Mouse (Mus musculus) limb, embryonic 12.5 days (tissue): ENCODE results near the gene Psmd11. TPM values are rescaled to one million over a fixed set of nuclear protein-coding genes. Genes with fewer than 3 reads are reported as not detected.
"Not testable (repeated sequence)": the region's sequence is repeated elsewhere in the genome, so short reads cannot be mapped to it uniquely, and the experiment has no call there.

Source experiments
- ATAC-seq: fragments of 200-750 bp; cut with Nextera tagmentation; 2 replicates; pipeline ENCODE4 v1.8.0; 2017; ENCODE audit warnings: low read depth, moderate TSS enrichment; ENCODE audit not compliant: insufficient number of reproducible peaks, insufficient read depth, low FRiP score, low TSS enrichment
- H3K27ac ChIP-seq: fragments of 300-500 bp; sonication (generic); 2 replicates; pipeline ENCODE4 v1.5.1; 2016; ENCODE audit warnings: mild to moderate bottlenecking, moderate library complexity
- H3K27me3 ChIP-seq: fragments of 300-500 bp; sonication (generic); 2 replicates; pipeline ENCODE4 v1.6.1; 2016; ENCODE audit warnings: mild to moderate bottlenecking, moderate library complexity
- H3K36me3 ChIP-seq: fragments of 300-500 bp; sonication (generic); 2 replicates; pipeline ENCODE4 v1.6.1; 2016; ENCODE audit warnings: mild to moderate bottlenecking, moderate library complexity
- H3K4me1 ChIP-seq: fragments of 300-500 bp; sonication (generic); replicated peaks from 2 replicates; pipeline ENCODE4 v1.6.1; 2016
- H3K4me2 ChIP-seq: fragments of 300-500 bp; sonication (generic); 2 replicates; pipeline ENCODE4 v1.6.1; 2016; ENCODE audit warnings: mild to moderate bottlenecking, moderate library complexity
- H3K4me3 ChIP-seq: fragments of 300-500 bp; sonication (generic); replicated peaks from 2 replicates; pipeline ENCODE4 v1.5.1; 2016; ENCODE audit warnings: mild to moderate bottlenecking
- H3K9ac ChIP-seq: fragments of 300-500 bp; sonication (generic); replicated peaks from 2 replicates; pipeline ENCODE4 v1.6.1; 2016; ENCODE audit warnings: mild to moderate bottlenecking, moderate library complexity
- H3K9me3 ChIP-seq: fragments of 300-500 bp; sonication (generic); 2 replicates; pipeline ENCODE4 v1.6.1; 2016; ENCODE audit warnings: mild to moderate bottlenecking, moderate library complexity
- WGBS: fragments of 180-500 bp; shearing (Covaris S2); methylation state at CpG from one replicate; pipeline ENCODE4 v1.1.7; 2016; 5-methylcytosine and 5-hydroxymethylcytosine counted together
- polyA plus RNA-seq: library from polyadenylated mRNA; unstranded; fragments of >200 nt; fragmentation: Nextera tagmentation; extraction: Ambion mirVana; gene quantifications from 2 replicates; pipeline ENCODE4 v1.2.1, GENCODE M21; 2016

Psmd11 gene
- polyA plus RNA-seq, 1 experiment from 2014 or later = 325 TPM

DNA sequence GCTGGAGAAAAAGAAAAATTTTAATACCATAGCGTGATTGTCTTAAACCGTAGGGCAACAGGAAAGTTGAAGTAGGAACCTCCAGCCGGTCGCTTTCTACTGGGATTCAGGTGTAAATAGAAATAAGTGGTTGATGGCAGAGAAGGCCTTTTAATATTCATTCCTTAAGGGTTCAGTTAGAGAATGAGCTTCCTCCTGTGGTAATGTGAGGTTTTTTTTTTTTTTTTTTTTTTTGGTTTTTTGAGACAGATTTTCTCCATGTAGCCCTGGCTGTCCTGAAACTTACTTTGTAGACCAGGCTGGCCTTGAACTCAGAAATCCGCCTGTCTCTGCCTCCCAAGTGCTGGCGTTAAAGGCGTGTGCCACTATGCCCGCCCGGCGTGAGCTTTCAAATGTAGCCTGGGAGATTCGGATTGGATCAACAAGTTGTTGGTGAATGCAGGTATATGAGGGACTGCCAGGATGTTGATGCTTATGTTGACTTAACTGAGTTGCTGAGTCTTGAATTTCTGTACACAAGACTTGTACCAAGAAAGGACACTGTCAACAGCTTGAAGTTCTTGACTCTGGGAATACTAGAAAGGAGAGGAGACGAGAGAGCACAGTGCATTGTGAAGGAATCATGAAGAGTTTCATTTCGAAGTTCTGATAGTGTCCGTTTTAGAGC is 1.2 kb downstream of the Psmd11 start:
- Histone ChIP-seq H3K4me3 (peak overlapping the region; percentile 99), H3K36me3 (peaks cover 28% of the 10 kb centered on the region), H3K4me2 (peak overlapping the region; percentile 81), H3K9ac (peak overlapping the region; percentile 95), H3K9me3 (no peaks in the 10 kb centered on the region), H3K27ac (peak overlapping the region; percentile 89), H3K4me1 (peaks cover 7% of the 10 kb centered on the region), H3K27me3 (no peaks in the 10 kb centered on the region)
- no peak for ATAC-seq
- WGBS = 64% methylated on average over 14 of the region's 14 CpGs

DNA sequence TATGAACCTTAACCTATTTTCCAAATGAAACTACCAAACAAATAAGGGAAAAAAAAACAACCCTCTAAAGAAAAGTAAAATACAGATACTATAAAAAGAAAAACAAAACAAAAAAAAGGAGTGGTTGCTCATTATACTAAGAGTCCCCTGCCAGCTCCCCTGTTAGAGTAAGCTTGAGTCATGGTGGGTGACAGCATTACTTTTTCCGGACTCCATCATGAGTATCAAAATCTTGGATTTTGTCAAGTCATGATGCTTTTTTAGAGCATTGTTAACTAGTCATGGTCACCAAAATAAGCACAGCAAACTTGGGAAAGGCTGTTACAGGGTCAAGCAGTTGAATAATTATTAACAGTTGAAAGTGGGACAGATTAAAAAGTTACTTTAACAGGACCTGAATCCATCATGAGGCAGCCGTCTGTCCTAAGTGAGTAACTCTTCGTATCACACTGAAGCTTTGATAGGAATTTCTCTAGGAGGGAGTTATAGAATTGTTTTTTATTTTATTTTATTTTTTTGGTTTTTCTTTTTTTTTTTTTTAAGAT is 2.0 kb downstream of the Psmd11 start:
- Histone ChIP-seq H3K4me3 (no peak overlapping the region), H3K27ac (no peak overlapping the region), H3K9ac (no peak overlapping the region), H3K36me3 (peaks cover 34% of the 10 kb centered on the region), H3K9me3 (no peaks in the 10 kb centered on the region), H3K4me1 (peaks cover 7% of the 10 kb centered on the region), H3K27me3 (no peaks in the 10 kb centered on the region), H3K4me2 (no peak overlapping the region)
- no peak for ATAC-seq
- 98% methylated on average over 3 of the region's 3 CpGs for WGBS

DNA sequence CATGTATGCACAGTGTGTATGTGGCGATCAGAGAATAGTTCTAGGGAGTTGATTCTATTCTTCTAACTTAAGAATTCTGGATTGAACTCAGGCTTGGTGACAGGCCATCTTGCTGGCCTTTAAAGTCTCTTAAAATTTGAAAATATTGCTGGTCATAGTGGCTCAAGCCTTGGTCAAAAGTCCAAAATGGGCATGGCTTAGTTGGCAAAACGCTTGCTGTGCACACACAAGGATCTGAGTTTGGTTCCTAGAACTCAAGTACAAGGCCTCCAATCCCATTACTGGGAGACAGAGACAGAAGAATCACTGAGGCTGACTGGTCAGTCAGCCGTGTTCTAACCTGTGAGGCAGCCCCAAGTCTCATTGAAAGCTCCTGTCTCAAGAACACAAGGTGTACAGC is 18.5 kb downstream of the Psmd11 start:
- H3K9ac ChIP-seq = no peak overlapping the region
- no peaks in the 10 kb centered on the region for H3K27me3 ChIP-seq
- H3K4me3 ChIP-seq = no peak overlapping the region
- no peak overlapping the region for H3K4me2 ChIP-seq
- WGBS = 90% methylated on average over 3 of the region's 3 CpGs
- H3K27ac ChIP-seq = no peak overlapping the region
- ATAC-seq = no peak
- no peaks in the 10 kb centered on the region for H3K9me3 ChIP-seq
- peaks cover 85% of the 10 kb centered on the region for H3K36me3 ChIP-seq
- no peaks in the 10 kb centered on the region for H3K4me1 ChIP-seq

DNA sequence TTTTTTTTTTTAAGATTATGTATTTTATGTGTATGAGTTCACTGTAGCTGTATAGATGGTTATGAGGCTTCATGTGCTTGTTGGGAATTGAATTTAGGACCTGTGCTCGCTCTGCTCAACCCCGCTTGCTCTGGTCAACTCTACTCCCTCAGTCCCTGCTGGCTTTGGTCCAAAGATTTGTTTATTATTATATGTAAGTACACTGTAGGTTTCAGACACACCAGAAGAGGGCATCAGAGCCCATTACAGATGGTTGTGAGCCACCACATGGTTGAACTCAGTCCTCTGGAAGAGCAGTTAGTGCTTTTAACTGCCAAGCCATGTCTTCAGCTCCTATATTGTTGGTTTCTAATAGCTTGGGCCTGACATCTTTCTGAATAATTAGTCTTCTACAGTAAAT is 21.4 kb downstream of the Psmd11 start:
- no peak overlapping the region for H3K4me3 ChIP-seq
- 98% methylated on average over 2 of the region's 2 CpGs for WGBS

DNA sequence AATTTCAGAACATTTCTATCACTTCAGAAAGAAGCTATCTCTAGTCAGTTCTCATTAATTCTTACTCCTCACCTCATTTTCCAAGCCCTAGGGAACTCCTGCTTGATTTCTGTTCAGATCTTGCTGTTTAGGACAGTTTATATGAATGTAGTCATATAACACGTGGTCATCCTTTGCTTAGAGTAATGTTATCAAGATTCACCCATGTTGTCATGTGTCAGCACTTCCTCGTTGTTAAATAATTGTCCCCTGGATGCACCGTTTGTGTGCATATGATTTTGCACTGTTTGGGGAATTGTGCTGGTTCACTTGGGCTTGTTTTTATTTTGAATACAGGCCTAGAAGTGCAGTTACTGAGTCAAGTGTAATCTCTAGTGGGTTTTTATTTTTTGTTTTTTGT is 23.8 kb downstream of the Psmd11 start:
- Histone ChIP-seq H3K9ac (no peak overlapping the region), H3K36me3 (peaks cover 91% of the 10 kb centered on the region), H3K27ac (no peak overlapping the region), H3K27me3 (no peaks in the 10 kb centered on the region), H3K4me2 (no peak overlapping the region), H3K4me3 (no peak overlapping the region), H3K4me1 (no peaks in the 10 kb centered on the region), H3K9me3 (no peaks in the 10 kb centered on the region)
- no peak for ATAC-seq
- WGBS = 92% methylated on average over 3 of the region's 3 CpGs

More for the DNA sequence above, 21.4 kb downstream of the Psmd11 start:
- Histone ChIP-seq H3K36me3 (peaks cover 88% of the 10 kb centered on the region), H3K9ac (no peak overlapping the region), H3K27ac (no peak overlapping the region), H3K27me3 (no peaks in the 10 kb centered on the region), H3K9me3 (no peaks in the 10 kb centered on the region), H3K4me1 (no peaks in the 10 kb centered on the region), H3K4me2 (no peak overlapping the region)
- ATAC-seq = no peak

DNA sequence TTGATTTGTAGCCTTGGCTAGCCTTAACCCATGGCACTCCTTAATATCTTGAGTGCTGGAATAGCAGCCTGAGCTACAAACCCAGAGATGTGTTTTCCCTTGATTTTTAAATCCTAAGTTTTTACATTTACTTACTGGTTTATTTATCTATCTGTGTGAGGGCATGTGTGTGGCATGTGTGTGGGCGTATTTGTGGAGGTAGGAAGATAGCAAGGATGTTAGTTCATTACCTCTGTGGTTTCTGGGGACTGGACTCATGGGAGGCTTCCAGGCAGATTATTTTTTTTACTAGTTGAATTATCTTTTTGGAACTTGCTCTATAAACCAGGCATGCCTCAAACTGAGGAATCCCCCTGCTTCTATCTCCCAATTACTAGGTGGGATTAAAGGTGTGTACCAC is 24.8 kb downstream of the Psmd11 start:
- H3K4me2 ChIP-seq = no peak overlapping the region
- WGBS = 95% methylated on average over 1 of the region's 1 CpGs
- H3K4me1 ChIP-seq = no peaks in the 10 kb centered on the region
- H3K27ac ChIP-seq = no peak overlapping the region
- no peak overlapping the region for H3K9ac ChIP-seq
- no peaks in the 10 kb centered on the region for H3K27me3 ChIP-seq
- H3K4me3 ChIP-seq = no peak overlapping the region
- H3K9me3 ChIP-seq = no peaks in the 10 kb centered on the region
- no peak for ATAC-seq
- peaks cover 91% of the 10 kb centered on the region for H3K36me3 ChIP-seq

DNA sequence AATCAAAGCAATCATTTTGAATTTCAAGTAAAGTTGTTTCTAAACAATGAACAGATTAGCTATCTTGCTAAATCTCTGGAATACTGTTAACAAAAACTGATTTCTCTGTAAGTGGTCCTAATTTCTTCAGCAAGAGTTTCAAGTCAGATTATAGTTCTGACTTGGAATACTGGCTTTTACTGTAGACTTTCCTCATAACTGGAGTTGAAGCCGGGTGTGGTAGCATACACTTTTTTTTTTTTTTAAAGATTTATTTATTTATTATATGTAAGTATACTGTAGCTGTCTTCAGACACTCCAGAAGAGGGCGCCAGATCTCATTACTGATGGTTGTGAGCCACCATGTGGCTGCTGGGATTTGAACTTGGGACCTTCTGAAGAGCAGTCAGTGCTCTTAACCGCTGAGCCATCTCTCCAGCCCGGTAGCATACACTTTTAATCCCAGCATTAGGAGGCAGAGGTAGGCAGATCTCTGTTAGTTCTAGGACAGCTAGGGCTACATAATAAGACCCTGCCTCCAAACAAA is 35.3 kb downstream of the Psmd11 start:
- H3K4me1 ChIP-seq, H3K9me3 ChIP-seq, H3K9ac ChIP-seq, H3K27ac ChIP-seq, H3K4me2 ChIP-seq, H3K27me3 ChIP-seq, ATAC-seq, H3K4me3 ChIP-seq: not testable (repeated sequence)
- WGBS = 87% methylated on average over 4 of the region's 4 CpGs
- H3K36me3 ChIP-seq = peaks cover 90% of the 10 kb centered on the region

DNA sequence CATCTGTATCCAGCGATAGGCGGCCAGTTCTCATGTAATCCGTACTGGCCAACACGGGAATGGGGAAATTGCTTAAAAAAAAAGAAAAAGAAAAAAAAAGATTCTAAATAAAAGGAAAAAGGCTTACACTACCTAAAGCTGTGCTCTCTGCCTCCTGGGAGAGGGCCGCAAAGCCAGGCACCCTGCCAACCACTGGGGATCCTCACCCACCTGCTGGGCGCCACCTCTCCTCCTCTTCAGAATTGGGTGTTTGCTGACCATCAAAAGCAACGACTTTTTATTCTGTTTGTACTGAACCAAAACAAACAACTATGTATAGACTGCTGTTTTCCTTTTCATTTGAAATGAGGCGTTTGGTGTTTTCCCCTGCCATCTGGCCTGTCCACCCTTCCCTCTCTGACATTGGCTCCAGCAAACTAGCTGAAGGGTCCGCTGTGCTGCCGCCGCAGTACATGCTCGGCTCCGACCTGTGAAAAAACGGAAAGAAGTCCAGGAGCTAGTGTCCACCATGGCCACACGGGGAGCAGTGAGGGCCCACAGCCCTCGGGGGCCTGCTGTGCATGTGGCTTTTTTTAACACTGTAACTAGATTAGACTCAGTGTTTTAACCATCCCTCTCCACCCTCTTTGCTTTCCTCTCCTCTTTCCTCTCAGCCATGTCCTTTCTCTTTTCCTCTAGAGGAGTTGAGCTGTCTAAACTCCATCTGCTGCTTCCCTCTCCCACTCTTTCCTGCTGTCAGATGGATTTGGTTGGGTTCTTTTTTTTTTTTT is 43.6 kb downstream of the Psmd11 start:
- Histone ChIP-seq H3K9me3 (no peaks in the 10 kb centered on the region), H3K4me3 (no peak overlapping the region), H3K4me2 (no peak overlapping the region), H3K27ac (no peak overlapping the region), H3K36me3 (peaks cover 79% of the 10 kb centered on the region), H3K4me1 (peaks cover 6% of the 10 kb centered on the region; the same call in 1 of the 2 replicates), H3K27me3 (no peaks in the 10 kb centered on the region), H3K9ac (no peak overlapping the region)
- WGBS = 83% methylated on average over 16 of the region's 16 CpGs
- no peak for ATAC-seq

DNA sequence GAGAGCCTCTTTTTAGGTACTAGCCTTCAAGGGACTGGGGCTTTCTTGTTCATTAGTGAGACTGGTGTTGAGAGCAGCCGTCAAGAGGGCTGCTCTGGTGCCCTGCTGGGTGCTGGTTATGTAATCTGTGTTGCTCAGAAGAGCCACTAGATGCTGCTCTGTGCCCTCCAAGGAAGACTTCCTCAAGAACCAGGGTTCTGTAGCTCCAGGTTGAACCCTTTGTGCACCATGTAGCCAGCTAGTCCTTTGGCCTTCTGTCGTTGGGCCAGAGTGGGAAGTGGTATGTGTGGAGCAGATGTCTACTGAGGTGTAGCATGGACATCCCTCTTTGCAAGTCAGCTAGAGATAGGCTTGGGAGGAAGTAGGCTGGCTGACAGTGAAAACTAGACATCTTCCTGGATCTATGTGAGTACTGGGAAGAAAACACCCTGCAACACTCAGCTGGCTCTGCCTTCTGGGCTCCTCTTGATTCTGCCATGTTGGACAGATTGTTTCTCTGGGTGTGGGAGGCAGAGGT is 45.8 kb downstream of the Psmd11 start:
- peaks cover 57% of the 10 kb centered on the region for H3K36me3 ChIP-seq

DNA sequence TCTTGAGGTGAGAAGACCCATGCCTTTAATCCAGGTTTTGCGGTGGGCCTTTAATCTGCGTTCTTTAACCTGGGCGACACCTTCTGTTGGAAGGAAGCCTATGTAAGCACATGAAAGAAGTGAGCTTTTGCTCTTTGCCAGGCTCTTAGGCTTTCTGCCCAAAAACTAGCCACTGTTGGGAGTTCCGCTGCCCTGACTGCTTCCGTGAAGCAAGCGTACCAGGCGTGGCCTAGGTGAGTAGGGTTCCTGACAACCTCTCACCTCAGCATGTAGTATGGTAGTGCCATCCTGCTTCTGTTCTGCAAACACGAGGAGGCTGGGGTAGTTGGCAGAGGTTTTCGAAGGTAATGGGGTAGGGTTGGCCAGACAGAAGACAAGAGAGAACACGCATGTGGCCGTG is 46.4 kb downstream of the Psmd11 start:
- ATAC-seq = no peak
- H3K9me3 ChIP-seq = no peaks in the 10 kb centered on the region
- H3K4me1 ChIP-seq = peaks cover 31% of the 10 kb centered on the region
- WGBS = 91% methylated on average over 11 of the region's 11 CpGs
- H3K9ac ChIP-seq = no peak overlapping the region
- no peak overlapping the region for H3K4me3 ChIP-seq
- H3K27ac ChIP-seq = no peak overlapping the region
- H3K27me3 ChIP-seq = peaks cover 14% of the 10 kb centered on the region
- peaks cover 54% of the 10 kb centered on the region for H3K36me3 ChIP-seq
- H3K4me2 ChIP-seq = no peak overlapping the region

More for the DNA sequence above, 45.8 kb downstream of the Psmd11 start:
- Histone ChIP-seq H3K9ac (no peak overlapping the region), H3K27me3 (peaks cover 14% of the 10 kb centered on the region), H3K27ac (no peak overlapping the region), H3K4me3 (no peak overlapping the region), H3K4me1 (peaks cover 25% of the 10 kb centered on the region), H3K9me3 (no peaks in the 10 kb centered on the region), H3K4me2 (no peak overlapping the region)
- ATAC-seq = no peak
- WGBS = 67% methylated on average over 2 of the region's 2 CpGs

DNA sequence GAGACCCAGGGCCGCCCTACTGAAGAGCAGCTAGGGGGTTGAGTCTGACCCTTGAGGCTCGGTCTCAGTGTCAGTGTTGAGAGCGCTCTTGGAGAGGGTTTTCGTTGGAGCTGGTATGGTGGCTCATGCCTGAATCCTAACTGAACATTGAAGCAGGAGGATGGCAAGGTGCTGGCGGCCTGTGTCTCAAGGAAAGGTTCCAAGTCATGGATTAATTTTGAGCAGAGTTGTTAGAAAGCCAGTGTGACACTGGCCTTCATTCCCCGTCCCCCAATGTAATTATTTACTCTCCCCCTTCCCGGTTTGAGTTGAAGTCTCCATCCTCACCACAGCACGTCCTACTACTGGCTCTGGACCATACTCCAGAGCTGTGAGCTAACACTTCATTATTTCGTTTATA is 47.1 kb downstream of the Psmd11 start:
- ATAC-seq = no peak
- H3K36me3 ChIP-seq = peaks cover 50% of the 10 kb centered on the region
- H3K4me2 ChIP-seq = no peak overlapping the region
- peaks cover 34% of the 10 kb centered on the region for H3K4me1 ChIP-seq
- no peak overlapping the region for H3K9ac ChIP-seq
- 82% methylated on average over 9 of the region's 9 CpGs for WGBS
- 0 out of 2 replicates have a peak overlapping the region, but pooled peaks have one; percentile 70 for H3K4me3 ChIP-seq
- peaks cover 14% of the 10 kb centered on the region for H3K27me3 ChIP-seq
- H3K27ac ChIP-seq = 0 out of 2 replicates have a peak overlapping the region, but pooled peaks have one; percentile 75
- no peaks in the 10 kb centered on the region for H3K9me3 ChIP-seq
